Mouse (Mus musculus) bone marrow, adult 2 months (tissue): ENCODE results near the gene Ubp1. TPM values are rescaled to one million over a fixed set of nuclear protein-coding genes. Genes with fewer than 3 reads are reported as not detected.

Experiments used
- H3K27ac ChIP-seq: fragments of 200-500 bp; 2 replicates; pipeline ENCODE4 v1.5.1; 2012; ENCODE audit warnings: low read depth, mild to moderate bottlenecking, control low read depth, inconsistent platforms, low read length; ENCODE audit not compliant: control insufficient read depth, poor library complexity, insufficient read depth
- H3K4me1 ChIP-seq: fragments of 200-500 bp; 2 replicates; pipeline ENCODE4 v1.6.1; 2011; ENCODE audit warnings: low read length; ENCODE audit not compliant: control insufficient read depth, insufficient read depth
- H3K4me3 ChIP-seq: fragments of 200-500 bp; replicated peaks from 2 replicates; pipeline ENCODE3; 2011; ENCODE audit warnings: mild to moderate bottlenecking, low read depth, low read length, control low read depth; ENCODE audit not compliant: control insufficient read depth
- CTCF ChIP-seq: fragments of 200-500 bp; IDR thresholded peaks from 2 replicates; pipeline ENCODE4 v1.5.1; 2011; ENCODE audit warnings: low read length, control low read depth; ENCODE audit not compliant: control insufficient read depth, insufficient read depth
- POLR2A ChIP-seq: fragments of 200-500 bp; IDR thresholded peaks from 2 replicates; pipeline ENCODE4 v1.6.1; 2011; ENCODE audit warnings: low read depth, mild to moderate bottlenecking, control low read depth, low read length, borderline replicate concordance; ENCODE audit not compliant: control insufficient read depth
- WGBS: fragments of 180-500 bp; shearing (Covaris S2); methylation state at CpG from one replicate; pipeline ENCODE4 v1.1.7; 2018; 5-methylcytosine and 5-hydroxymethylcytosine counted together
- polyA plus RNA-seq: library from polyadenylated mRNA; stranded (reverse); fragments of >200 nt; gene quantifications from 2 replicates; pipeline ENCODE4 v1.2.4, GENCODE M21; 2011; ENCODE audit warnings: low replicate concordance; ENCODE audit not compliant: missing spikeins, insufficient read depth, insufficient read length

Gene Ubp1
- polyA plus RNA-seq, 1 experiment: 110 TPM

- WGBS: 83% methylated on average over 4 of the region's 4 CpGs
- TF ChIP-seq POLR2A (no peak), CTCF (no peak)
- Histone ChIP-seq H3K4me3 (no peak overlapping the region), H3K4me1 (no peaks in the 10 kb centered on the region), H3K27ac (no peak overlapping the region)
These were observed 27.0 kb downstream of the Ubp1 start for GRCm38 (mm10) chr9:113957777-113958176.

- no peak overlapping the region for H3K27ac ChIP-seq
- TF ChIP-seq CTCF (no peak), POLR2A (no peak)
- no peak overlapping the region for H3K4me3 ChIP-seq
- H3K4me1 ChIP-seq: peaks cover 1% of the 10 kb centered on the region; the same call in 1 of the 2 replicates
These were observed 33.0 kb downstream of the Ubp1 start for GRCm38 (mm10) chr9:113963718-113964117.

DNA sequence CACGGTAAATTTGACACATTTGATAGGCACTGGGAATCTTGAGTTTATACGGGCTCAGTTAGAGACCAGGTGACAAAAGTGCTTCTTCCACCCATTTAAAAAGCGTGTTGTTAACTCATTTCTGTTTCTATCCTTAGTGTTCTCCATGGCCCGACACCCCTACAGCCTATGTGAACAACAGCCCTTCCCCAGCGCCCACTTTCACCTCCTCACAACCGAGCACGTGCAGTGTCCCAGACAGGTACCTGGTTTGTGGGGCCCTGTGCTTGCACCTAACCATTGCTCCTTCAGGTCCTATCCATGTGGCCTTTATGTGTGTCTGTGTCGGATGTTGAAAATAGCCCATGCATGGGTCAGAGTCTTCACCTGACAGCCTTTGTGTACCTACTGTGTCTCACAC, 33.7 kb downstream of the Ubp1 start:
- Histone ChIP-seq H3K27ac (no peak overlapping the region), H3K4me1 (peaks cover 1% of the 10 kb centered on the region; the same call in 1 of the 2 replicates)
- WGBS: 94% methylated on average over 8 of the region's 8 CpGs

GRCm38 (mm10) chr9:113966838-113967237, 36.1 kb downstream of the Ubp1 start:
- WGBS: 71% methylated on average over 4 of the region's 4 CpGs
- no peak overlapping the region for H3K4me3 ChIP-seq
- no peak overlapping the region for H3K27ac ChIP-seq
- no peak for TF ChIP-seq POLR2A
- no peak for TF ChIP-seq CTCF
- H3K4me1 ChIP-seq: peaks cover 1% of the 10 kb centered on the region; the same call in 1 of the 2 replicates

More for the DNA sequence above, 33.7 kb downstream of the Ubp1 start:
- no peak for TF ChIP-seq CTCF
- no peak for TF ChIP-seq POLR2A
- no peak overlapping the region for H3K4me3 ChIP-seq

DNA sequence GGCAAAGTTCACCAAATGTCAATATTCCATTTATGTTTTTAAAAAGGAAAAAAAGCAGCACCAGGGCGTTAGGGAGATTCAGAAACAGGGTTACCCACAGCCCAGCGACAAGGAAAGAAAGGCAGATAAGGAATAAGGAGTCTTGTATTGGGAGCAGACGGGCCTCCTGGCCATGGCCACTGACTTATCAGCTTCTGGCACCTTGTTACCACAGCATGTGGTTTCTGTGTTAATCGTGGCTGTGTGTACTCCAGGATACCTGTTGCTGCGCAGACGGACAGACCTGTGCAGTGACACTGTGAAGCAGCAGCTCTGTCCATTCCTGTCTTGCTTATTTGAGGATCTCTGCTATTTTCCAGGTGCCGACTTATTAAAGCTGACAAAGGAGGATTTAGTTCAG, 38.2 kb downstream of the Ubp1 start:
- peak overlapping the region; percentile 77 for H3K27ac ChIP-seq
- TF ChIP-seq CTCF (no peak), POLR2A (no peak; the same call in 1 of the 2 replicates)
- 62% methylated on average over 7 of the region's 7 CpGs for whole genome bisulfite sequencing
- H3K4me3 ChIP-seq: peak overlapping the region; percentile 72
- H3K4me1 ChIP-seq: peaks cover 1% of the 10 kb centered on the region; the same call in 1 of the 2 replicates

- TF ChIP-seq CTCF (no peak), POLR2A (no peak)
- Histone ChIP-seq H3K4me1 (peaks cover 1% of the 10 kb centered on the region; the same call in 1 of the 2 replicates), H3K4me3 (peak overlapping the region; percentile 72), H3K27ac (peak overlapping the region; percentile 77)
- WGBS: 74% methylated on average over 8 of the region's 8 CpGs
These were observed 38.7 kb downstream of the Ubp1 start for GRCm38 (mm10) chr9:113969399-113969798.

DNA sequence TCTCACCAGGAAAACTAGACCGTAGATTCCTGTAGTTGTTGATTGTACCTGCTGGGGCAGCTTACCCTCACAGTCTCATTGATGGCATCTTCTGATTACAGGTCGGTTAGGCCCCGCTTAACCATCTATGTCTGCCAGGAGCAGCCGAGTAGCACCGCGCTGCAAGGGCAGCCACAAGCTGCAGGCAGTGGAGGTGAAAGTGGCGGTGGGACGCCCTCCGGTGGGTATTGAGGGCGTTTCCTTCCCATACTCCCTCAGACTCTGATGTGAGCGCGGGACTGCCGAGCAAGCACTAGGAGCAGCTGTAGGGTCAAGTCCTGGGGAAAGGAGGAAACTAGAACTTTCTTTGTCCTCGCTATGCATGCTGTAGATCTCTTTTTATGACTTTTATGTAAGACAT, 39.3 kb downstream of the Ubp1 start:
- peak overlapping the region; percentile 76 for H3K4me3 ChIP-seq
- H3K4me1 ChIP-seq: peaks cover 1% of the 10 kb centered on the region; the same call in 1 of the 2 replicates
- TF ChIP-seq CTCF (peak; percentile 47; the same call in 1 of the 2 replicates), POLR2A (peak; percentile 38; the same call in 1 of the 2 replicates)
- 74% methylated on average over 14 of the region's 14 CpGs for WGBS
- H3K27ac ChIP-seq: 0 out of 2 replicates have a peak overlapping the region, but pooled peaks have one; percentile 6

GRCm38 (mm10) chr9:113971615-113972014, 40.9 kb downstream of the Ubp1 start:
- H3K4me3 ChIP-seq: no peak overlapping the region
- peaks cover 1% of the 10 kb centered on the region; the same call in 1 of the 2 replicates for H3K4me1 ChIP-seq
- no peak overlapping the region for H3K27ac ChIP-seq
- TF ChIP-seq CTCF (no peak), POLR2A (no peak)
- WGBS: 77% methylated on average over 8 of the region's 8 CpGs

GRCm38 (mm10) chr9:113973857-113974256, 43.1 kb downstream of the Ubp1 start:
- Histone ChIP-seq H3K4me3 (no peak overlapping the region), H3K4me1 (no peaks in the 10 kb centered on the region), H3K27ac (no peak overlapping the region)
- TF ChIP-seq CTCF (no peak), POLR2A (no peak)
- WGBS: 96% methylated on average over 4 of the region's 4 CpGs

GRCm38 (mm10) chr9:113974945-113975344, 44.2 kb downstream of the Ubp1 start:
- Histone ChIP-seq H3K4me3 (no peak overlapping the region), H3K27ac (no peak overlapping the region), H3K4me1 (no peaks in the 10 kb centered on the region)
- WGBS: 95% methylated on average over 4 of the region's 4 CpGs
- TF ChIP-seq CTCF (no peak), POLR2A (no peak)
